Mouse (Mus musculus) erythroblast, adult 5-6 weeks (primary cell): ENCODE results near the gene Osbpl2. TPM values are rescaled to one million over a fixed set of nuclear protein-coding genes. Genes with fewer than 3 reads are reported as not detected.

Source experiments
- ATAC-seq: replicated peaks from 2 replicates; pipeline ENCODE4 v1.8.0; 2016; ENCODE audit warnings: moderate number of reproducible peaks, mild to moderate bottlenecking, moderate TSS enrichment, inconsistent platforms; ENCODE audit not compliant: poor library complexity, low FRiP score, severe bottlenecking
- total RNA-seq, 2 experiments: library from RNA; stranded (forward) in 1 of 2; stranded (reverse) in 1 of 2; fragments of 150-400 nt in 1 of 2; fragments of 200-764, 138-1000 nt in 1 of 2; gene quantifications; 2 replicates each; pipeline versions ENCODE4 v1.2.3 to v1.2.4; 2015 to 2017; ENCODE audit warnings: low replicate concordance in 2 of 2

Osbpl2 gene
- total RNA-seq (2015; ENCODE audit: low replicate concordance) (8.2 and 10.0 TPM in 2 replicates), total RNA-seq (2017; ENCODE audit: low replicate concordance) (9.2 and 15.2 TPM in 2 replicates)

- ATAC-seq = peak; percentile 95
Observed at GRCm38 (mm10) chr2:180118661-180119438, at the start of gene Osbpl2. Gene Osbpl2, plus strand, starts transcription at chr2:180119306.

GRCm38 (mm10) chr2:180069770-180070480 lies 49.2 kb upstream of the Osbpl2 start:
- ATAC-seq = peak; percentile 34

- peak; percentile 95 for ATAC-seq
Observed at GRCm38 (mm10) chr2:180070481-180071453, 48.3 kb upstream of the Osbpl2 start, which contains the start of gene Mtg2. Gene Mtg2, plus strand, starts transcription at chr2:180070588.

GRCm38 (mm10) chr2:180071671-180072070 lies 47.4 kb upstream of the Osbpl2 start:
- no peak for ATAC-seq

GRCm38 (mm10) chr2:180072886-180073285 lies 46.2 kb upstream of the Osbpl2 start:
- no peak for ATAC-seq

GRCm38 (mm10) chr2:180077622-180078021 lies 41.5 kb upstream of the Osbpl2 start:
- ATAC-seq = no peak

- ATAC-seq = no peak
Observed at GRCm38 (mm10) chr2:180080680-180081079, 38.4 kb upstream of the Osbpl2 start.

GRCm38 (mm10) chr2:180083063-180083462 lies 36.0 kb upstream of the Osbpl2 start:
- no peak for ATAC-seq

GRCm38 (mm10) chr2:180084565-180084964 lies 34.5 kb upstream of the Osbpl2 start:
- no peak for ATAC-seq

GRCm38 (mm10) chr2:180085926-180086636 lies 33.0 kb upstream of the Osbpl2 start:
- ATAC-seq = no peak

- ATAC-seq = no peak
Observed at GRCm38 (mm10) chr2:180086637-180087027, 32.5 kb upstream of the Osbpl2 start.

- no peak for ATAC-seq
Observed at GRCm38 (mm10) chr2:180087472-180087871, 31.6 kb upstream of the Osbpl2 start.

GRCm38 (mm10) chr2:180090285-180090684 lies 28.8 kb upstream of the Osbpl2 start:
- ATAC-seq = no peak

GRCm38 (mm10) chr2:180095711-180096110 lies 23.4 kb upstream of the Osbpl2 start:
- ATAC-seq = no peak

- ATAC-seq = no peak
Observed at GRCm38 (mm10) chr2:180097585-180097984, 21.5 kb upstream of the Osbpl2 start.

- ATAC-seq = no peak
Observed at GRCm38 (mm10) chr2:180098167-180098566, 20.9 kb upstream of the Osbpl2 start.

- no peak for ATAC-seq
Observed at GRCm38 (mm10) chr2:180099529-180099928, 19.6 kb upstream of the Osbpl2 start.

GRCm38 (mm10) chr2:180103151-180103977 lies 15.7 kb upstream of the Osbpl2 start:
- ATAC-seq = no peak
